Mouse (Mus musculus) liver, embryonic 14.5 days (tissue): ENCODE results near the gene Gm4869. TPM values are rescaled to one million over a fixed set of nuclear protein-coding genes. Genes with fewer than 3 reads are reported as not detected.

Source experiments
- ATAC-seq: fragments of 200-750 bp; cut with Nextera tagmentation; 2 replicates; pipeline ENCODE4 v1.8.0; 2017; ENCODE audit warnings: moderate number of reproducible peaks, mild to moderate bottlenecking, moderate library complexity; ENCODE audit not compliant: insufficient read depth
- DNase-seq, 3 experiments: peaks; one replicate each; pipeline ENCODE4 v3.0.0-alpha.2; 2012 to 2013; ENCODE audit warnings: low read depth in 3 of 3, low spot score in 3 of 3
- H3K27ac ChIP-seq: fragments of 300-500 bp; sonication (generic); 2 replicates; pipeline ENCODE4 v1.5.1; 2014; ENCODE audit warnings: moderate library complexity, mild to moderate bottlenecking, control low read depth, inconsistent platforms
- H3K27me3 ChIP-seq: fragments of 300-500 bp; sonication (generic); 2 replicates; pipeline ENCODE4 v1.6.1; 2014; ENCODE audit warnings: mild to moderate bottlenecking, low read length, moderate library complexity; ENCODE audit not compliant: control insufficient read depth, insufficient read depth
- H3K36me3 ChIP-seq: fragments of 300-500 bp; sonication (generic); replicated peaks from 2 replicates; pipeline ENCODE4 v1.6.1; 2014; ENCODE audit warnings: low read depth; ENCODE audit not compliant: control insufficient read depth, insufficient read depth
- H3K4me1 ChIP-seq, 2 experiments: fragments of 200-500 bp in 1 of 2; fragments of 300-500 bp in 1 of 2; sonication (generic) in 1 of 2; replicated peaks; 2 replicates each; pipeline ENCODE4 v1.6.1; 2012 to 2014; ENCODE audit warnings: antibody characterized with exemption in 1 of 2, inconsistent platforms in 1 of 2, low read length in 1 of 2; ENCODE audit not compliant: control insufficient read depth in 2 of 2, insufficient read depth in 2 of 2
- H3K4me2 ChIP-seq: fragments of 300-500 bp; sonication (generic); 2 replicates; pipeline ENCODE4 v1.6.1; 2014; ENCODE audit warnings: low read depth, mild to moderate bottlenecking, control low read depth, moderate library complexity
- H3K4me3 ChIP-seq, 2 experiments: fragments of 200-500 bp in 1 of 2; fragments of 300-500 bp in 1 of 2; sonication (generic) in 1 of 2; 2 replicates each; pipeline ENCODE4 v1.5.1; 2012 to 2014; ENCODE audit warnings: low read depth in 2 of 2, low read length in 2 of 2, mild to moderate bottlenecking in 2 of 2, control low read depth in 1 of 2, inconsistent platforms in 1 of 2, moderate library complexity in 1 of 2; ENCODE audit not compliant: insufficient read depth in 1 of 2
- H3K9ac ChIP-seq: fragments of 300-500 bp; sonication (generic); replicated peaks from 2 replicates; pipeline ENCODE4 v1.6.1; 2014; ENCODE audit warnings: mild to moderate bottlenecking, control low read depth, moderate library complexity
- H3K9me3 ChIP-seq: fragments of 300-500 bp; sonication (generic); 2 replicates; pipeline ENCODE4 v1.6.1; 2016; ENCODE audit warnings: low read length, mixed read lengths; ENCODE audit not compliant: control insufficient read depth
- CTCF ChIP-seq: IDR thresholded peaks from 2 replicates; pipeline ENCODE4 v1.5.1; 2016; ENCODE audit warnings: antibody characterized with exemption, low read depth, control low read depth
- EP300 ChIP-seq: IDR thresholded peaks from 2 replicates; pipeline ENCODE4 v1.6.1; 2016; ENCODE audit warnings: antibody characterized with exemption, low read depth
- WGBS: fragments of 180-500 bp; shearing (Covaris S2); extraction: QIAGEN DNeasy Blood & Tissue Kit; methylation state at CpG from one replicate; pipeline ENCODE4 v1.1.7; 2014; ENCODE audit not compliant: insufficient replicate concordance; 5-methylcytosine and 5-hydroxymethylcytosine counted together
- polyA plus RNA-seq, 2 experiments: library from polyadenylated mRNA; depleted of rRNA in 1 of 2; stranded (reverse) in 1 of 2; unstranded in 1 of 2; fragments of >200 nt; fragmentation: Nextera tagmentation in 1 of 2; extraction: Ambion mirVana in 1 of 2; gene quantifications; 2 replicates each; pipeline versions ENCODE4 v1.2.1 to v1.2.3; 2012 to 2014

Gm4869 gene
- polyA plus RNA-seq (2012; rRNA removed), result 0.01 TPM in 1 of 2 replicates, not detected in the other
- not detected in 2 replicates for polyA plus RNA-seq (2014; fragmentation: Nextera tagmentation; extraction: Ambion mirVana)

DNA sequence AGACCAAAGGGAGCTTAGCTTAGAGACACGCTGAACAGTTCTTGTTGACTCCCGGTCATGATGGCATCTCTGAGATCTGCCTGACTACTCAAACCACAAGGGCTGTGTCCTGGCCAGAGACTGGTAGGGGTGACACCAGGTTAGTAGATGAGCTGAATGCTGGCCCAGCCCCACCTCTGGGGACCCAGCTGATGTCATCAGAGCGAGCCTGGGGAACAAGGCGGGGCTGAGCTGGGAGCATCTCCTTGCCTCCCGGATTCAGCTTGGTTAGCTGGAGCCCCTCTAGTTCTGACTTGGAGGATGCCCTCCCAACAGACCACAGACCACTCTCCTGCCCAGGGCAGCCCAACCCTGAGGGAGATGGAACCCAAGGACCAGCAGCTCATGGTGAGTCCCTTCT, at the start of gene Gm4869:
Gm4869 (plus strand) TSS at position 301 of the 400 bp plus-strand sequence.
- ATAC-seq (no peak), DNase-seq (no peak)
- 68% methylated on average over 5 of the region's 5 CpGs for WGBS
- H3K36me3 ChIP-seq, result peaks cover 26% of the 10 kb centered on the region
- no peak within 1 kb of the TSS for H3K9ac ChIP-seq
- H3K4me1 ChIP-seq, result no peaks in the 10 kb centered on the region
- TF ChIP-seq EP300 (no peak), CTCF (no peak)
- no peak within 1 kb of the TSS for H3K27ac ChIP-seq
- H3K4me2 ChIP-seq, result no peak within 1 kb of the TSS
- no peaks in the 10 kb centered on the region for H3K9me3 ChIP-seq
- no peak within 1 kb of the TSS for H3K4me3 ChIP-seq
- H3K27me3 ChIP-seq, result no peaks in the 10 kb centered on the region

DNA sequence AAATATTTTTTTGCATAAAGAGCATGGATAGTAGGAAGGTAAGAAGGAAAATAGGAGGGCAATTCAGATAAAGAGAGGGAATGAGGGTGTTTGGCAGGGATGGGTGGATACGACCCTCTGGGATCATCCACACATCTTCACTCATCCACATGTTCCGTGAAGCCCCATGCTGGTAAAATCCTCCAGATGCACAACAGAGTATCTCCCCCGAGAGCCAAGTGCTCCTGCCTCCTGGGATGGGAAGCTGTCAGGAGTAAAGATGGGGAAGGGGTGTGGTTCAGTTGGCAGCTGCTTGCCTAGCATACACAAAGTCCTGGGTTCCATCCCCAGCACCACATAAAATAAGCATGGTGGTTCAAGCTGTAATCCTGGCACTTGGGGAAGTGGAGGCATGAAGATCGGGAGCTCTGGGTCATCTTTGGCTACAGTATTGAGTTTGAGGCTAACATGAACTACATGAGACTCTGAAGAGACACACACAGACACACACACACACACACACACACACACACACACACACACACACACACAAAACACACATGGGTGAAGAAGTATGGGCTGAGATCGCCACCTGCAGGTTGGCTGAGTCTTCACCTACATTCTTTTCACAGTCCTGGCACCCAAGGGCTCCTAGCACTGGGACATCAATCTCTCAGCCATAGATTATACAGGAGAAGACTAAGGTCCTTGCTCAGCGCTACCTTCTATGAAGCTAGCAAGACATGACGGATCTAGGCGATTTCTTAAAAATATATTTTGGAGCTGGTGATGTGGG, 49.1 kb upstream of the Gm4869 start:
- no peak for TF ChIP-seq EP300
- TF ChIP-seq CTCF, result peak; percentile 79
- Histone ChIP-seq H3K4me1 (no peaks in the 10 kb centered on the region), H3K27me3 (no peaks in the 10 kb centered on the region; the same call in 1 of the 2 replicates), H3K9ac (no peak overlapping the region), H3K4me2 (no peak overlapping the region), H3K27ac (no peak overlapping the region), H3K9me3 (no peaks in the 10 kb centered on the region), H3K4me3 (no peak overlapping the region), H3K36me3 (no peaks in the 10 kb centered on the region)
- 40% methylated on average over 8 of the region's 8 CpGs for WGBS
- DNase-seq (no peak), ATAC-seq (no peak)

DNA sequence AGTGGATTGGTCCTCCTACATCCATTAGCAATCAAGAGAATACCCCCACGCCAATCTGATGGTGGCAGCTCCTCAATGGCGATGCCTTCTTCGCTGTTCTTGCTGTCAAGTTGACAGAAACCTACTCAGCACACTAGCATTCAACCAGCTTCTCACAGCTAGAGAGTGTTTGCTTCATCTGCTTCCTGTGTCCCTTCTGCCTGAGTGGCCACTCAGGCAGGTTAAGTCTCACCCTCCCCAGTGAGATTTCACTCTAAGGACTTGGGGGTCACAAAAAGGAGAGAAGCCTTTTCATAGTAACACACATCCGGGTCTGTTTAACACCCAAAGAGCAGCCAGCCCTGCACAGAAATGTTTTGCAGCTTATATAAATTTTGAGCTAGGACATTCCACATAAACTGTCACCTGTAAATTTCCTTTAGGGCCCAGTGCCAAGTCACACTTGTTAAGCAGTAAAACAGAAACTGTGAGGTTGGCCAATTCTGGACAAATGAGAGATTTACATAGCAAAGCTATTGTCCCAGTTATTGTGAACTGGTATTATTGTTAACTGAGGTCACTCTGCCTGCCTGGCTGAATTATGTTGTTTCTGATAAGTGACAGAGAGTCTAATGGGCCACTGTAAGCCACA, 42.7 kb upstream of the Gm4869 start:
- H3K27me3 ChIP-seq, result no peaks in the 10 kb centered on the region; the same call in 1 of the 2 replicates
- no peak for DNase-seq
- ATAC-seq, result no peak
- H3K9me3 ChIP-seq, result no peaks in the 10 kb centered on the region
- no peak overlapping the region for H3K27ac ChIP-seq
- H3K4me2 ChIP-seq, result no peak overlapping the region
- H3K9ac ChIP-seq, result no peak overlapping the region
- TF ChIP-seq EP300, result no peak
- no peak for TF ChIP-seq CTCF
- no peak overlapping the region for H3K4me3 ChIP-seq
- no peaks in the 10 kb centered on the region for H3K36me3 ChIP-seq
- 63% methylated on average over 4 of the region's 4 CpGs for WGBS
- H3K4me1 ChIP-seq, result peaks cover 0 to 2% of the 10 kb centered on the region in 2 experiments; a peak in 1 of 4 replicates

DNA sequence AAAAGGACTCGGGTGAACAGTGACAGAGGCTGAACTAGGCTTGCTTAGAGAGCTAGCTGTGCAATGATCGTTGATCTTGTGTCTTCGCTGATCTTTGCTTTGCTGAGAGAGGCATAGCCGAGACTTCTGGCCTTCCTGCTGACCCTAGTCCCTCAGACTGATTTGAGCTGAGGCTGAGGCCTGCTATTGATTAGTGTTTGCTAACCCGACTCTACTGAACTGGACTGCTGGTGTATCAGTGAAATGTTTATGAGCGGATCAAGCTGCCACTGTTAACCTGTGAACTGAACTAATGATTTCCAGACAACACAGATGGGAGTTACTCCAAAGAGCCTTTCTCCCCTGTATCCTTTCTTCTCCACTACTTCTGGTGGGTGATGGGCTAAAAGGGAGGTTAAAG, 40.3 kb upstream of the Gm4869 start:
- peaks cover 0 to 2% of the 10 kb centered on the region in 2 experiments; a peak in 1 of 4 replicates for H3K4me1 ChIP-seq
- TF ChIP-seq CTCF (no peak), EP300 (no peak)
- no peaks in the 10 kb centered on the region for H3K27me3 ChIP-seq
- 73% methylated on average over 6 of the region's 6 CpGs for WGBS
- H3K9ac ChIP-seq, result no peak overlapping the region
- no peak overlapping the region for H3K4me3 ChIP-seq
- DNase-seq, result no peak
- H3K27ac ChIP-seq, result no peak overlapping the region
- H3K4me2 ChIP-seq, result no peak overlapping the region
- no peaks in the 10 kb centered on the region for H3K9me3 ChIP-seq
- ATAC-seq, result no peak
- no peaks in the 10 kb centered on the region for H3K36me3 ChIP-seq

DNA sequence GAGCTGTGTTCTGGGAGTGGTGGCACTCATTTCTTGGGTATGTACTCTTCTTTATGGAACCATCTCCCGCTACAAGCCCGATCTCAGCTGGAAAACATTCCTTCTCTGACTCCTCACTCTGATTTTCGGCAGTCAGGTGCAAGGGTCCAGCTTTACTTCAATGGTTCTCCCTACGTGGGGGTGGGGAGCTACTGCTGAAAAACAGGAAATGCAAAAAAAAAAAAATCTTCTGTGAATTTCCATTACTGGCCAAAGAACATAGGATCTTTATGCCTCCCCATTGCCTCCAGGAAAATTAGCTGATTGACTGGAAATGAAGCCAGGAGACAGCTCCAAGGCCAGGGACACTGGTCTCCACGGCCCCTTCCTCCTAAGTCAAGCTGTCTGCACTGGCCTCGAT, 38.8 kb upstream of the Gm4869 start:
- Histone ChIP-seq H3K9me3 (no peaks in the 10 kb centered on the region), H3K4me2 (no peak overlapping the region), H3K27ac (no peak overlapping the region), H3K4me3 (no peak overlapping the region), H3K27me3 (no peaks in the 10 kb centered on the region), H3K9ac (no peak overlapping the region), H3K36me3 (no peaks in the 10 kb centered on the region), H3K4me1 (peaks cover 0 to 2% of the 10 kb centered on the region in 2 experiments; a peak in 1 of 4 replicates)
- DNase-seq (no peak), ATAC-seq (no peak)
- TF ChIP-seq CTCF (no peak), EP300 (no peak)
- WGBS, result 46% methylated on average over 6 of the region's 6 CpGs
